Mouse (Mus musculus) forebrain, embryonic 13.5 days (tissue): Measurements from ENCODE around the gene Pcolce2. TPM values are rescaled to one million over a fixed set of nuclear protein-coding genes. Genes with fewer than 3 reads are reported as not detected.
A peak's percentile ranks its signal among the peaks of the same experiment; 100 is the strongest.
"Not testable (repeated sequence)": the region's sequence is repeated elsewhere in the genome, so short reads cannot be mapped to it uniquely, and the experiment has no call there.

Experiments used
- ATAC-seq: fragments of 200-750 bp; cut with Nextera tagmentation; 2 replicates; pipeline ENCODE4 v1.8.0; 2017
- H3K27ac ChIP-seq: fragments of 300-500 bp; sonication (generic); 2 replicates; pipeline ENCODE4 v1.5.1; 2015; ENCODE audit warnings: inconsistent platforms, mild to moderate bottlenecking, moderate library complexity
- H3K27me3 ChIP-seq: fragments of 300-500 bp; sonication (generic); 2 replicates; pipeline ENCODE4 v1.6.1; 2015; ENCODE audit warnings: mild to moderate bottlenecking, inconsistent platforms
- H3K36me3 ChIP-seq: fragments of 300-500 bp; sonication (generic); 2 replicates; pipeline ENCODE4 v1.6.1; 2015; ENCODE audit warnings: mild to moderate bottlenecking, inconsistent platforms; ENCODE audit not compliant: poor library complexity, severe bottlenecking
- H3K4me1 ChIP-seq: fragments of 300-500 bp; sonication (generic); 2 replicates; pipeline ENCODE4 v1.6.1; 2015; ENCODE audit warnings: inconsistent platforms
- H3K4me2 ChIP-seq: fragments of 300-500 bp; sonication (generic); 2 replicates; pipeline ENCODE4 v1.6.1; 2015; ENCODE audit warnings: inconsistent platforms, mild to moderate bottlenecking, moderate library complexity
- H3K4me3 ChIP-seq: fragments of 300-500 bp; sonication (generic); 2 replicates; pipeline ENCODE4 v1.5.1; 2015; ENCODE audit warnings: mild to moderate bottlenecking, inconsistent platforms
- H3K9ac ChIP-seq: fragments of 300-500 bp; sonication (generic); 2 replicates; pipeline ENCODE4 v1.6.1; 2015; ENCODE audit warnings: mild to moderate bottlenecking, inconsistent platforms
- H3K9me3 ChIP-seq: fragments of 300-500 bp; sonication (generic); replicated peaks from 2 replicates; pipeline ENCODE4 v1.6.1; 2016; ENCODE audit warnings: inconsistent platforms
- WGBS: fragments of 180-500 bp; shearing (Covaris S2); methylation state at CpG from one replicate; pipeline ENCODE4 v1.1.7; 2015; 5-methylcytosine and 5-hydroxymethylcytosine counted together
- polyA plus RNA-seq: library from polyadenylated mRNA; unstranded; fragments of >200 nt; fragmentation: Nextera tagmentation; extraction: Ambion mirVana; gene quantifications from 2 replicates; pipeline ENCODE4 v1.2.1, GENCODE M21; 2015

Pcolce2 gene
- polyA plus RNA-seq, 1 experiment from 2014 or later = 1.4 TPM

- H3K9ac ChIP-seq = no peak overlapping the region
- H3K4me2 ChIP-seq = no peak overlapping the region
- WGBS = 79% methylated on average over 14 of the region's 14 CpGs
- no peak overlapping the region for H3K27ac ChIP-seq
- no peaks in the 10 kb centered on the region for H3K36me3 ChIP-seq
- no peaks in the 10 kb centered on the region for H3K9me3 ChIP-seq
- H3K4me1 ChIP-seq = peaks cover 4% of the 10 kb centered on the region; the same call in 1 of the 2 replicates
- no peak overlapping the region for H3K4me3 ChIP-seq
- no peaks in the 10 kb centered on the region for H3K27me3 ChIP-seq
- no peak for ATAC-seq
Measured at GRCm38 (mm10) chr9:95614861-95615615, 22.4 kb upstream of the Pcolce2 start.

DNA sequence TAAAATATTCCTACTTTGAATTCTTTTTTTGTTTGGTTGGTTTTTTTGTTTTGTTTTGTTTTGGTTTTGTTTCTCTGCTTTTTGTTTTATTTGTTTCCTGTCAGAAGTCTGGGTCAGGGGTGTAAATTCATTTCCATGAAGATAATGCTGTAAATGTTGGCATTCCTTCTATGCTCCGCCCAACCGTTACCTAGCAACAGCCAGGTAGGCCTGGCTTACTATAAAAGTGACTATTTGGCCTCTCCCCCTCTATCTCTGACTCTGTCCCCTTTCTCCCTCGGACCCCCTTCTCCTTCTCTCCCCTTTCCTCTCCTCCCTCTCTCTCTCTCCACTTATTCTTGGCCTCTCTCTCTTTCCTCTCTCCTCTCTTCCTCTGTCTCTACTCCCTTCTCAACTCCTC lies 21.4 kb upstream of the Pcolce2 start:
- Histone ChIP-seq H3K9ac (no peak overlapping the region), H3K36me3 (no peaks in the 10 kb centered on the region), H3K27ac (no peak overlapping the region), H3K4me2 (no peak overlapping the region), H3K4me1 (peaks cover 4% of the 10 kb centered on the region; the same call in 1 of the 2 replicates), H3K9me3 (no peaks in the 10 kb centered on the region), H3K27me3 (no peaks in the 10 kb centered on the region), H3K4me3 (no peak overlapping the region)
- WGBS = 83% methylated on average over 3 of the region's 3 CpGs
- no peak for ATAC-seq

DNA sequence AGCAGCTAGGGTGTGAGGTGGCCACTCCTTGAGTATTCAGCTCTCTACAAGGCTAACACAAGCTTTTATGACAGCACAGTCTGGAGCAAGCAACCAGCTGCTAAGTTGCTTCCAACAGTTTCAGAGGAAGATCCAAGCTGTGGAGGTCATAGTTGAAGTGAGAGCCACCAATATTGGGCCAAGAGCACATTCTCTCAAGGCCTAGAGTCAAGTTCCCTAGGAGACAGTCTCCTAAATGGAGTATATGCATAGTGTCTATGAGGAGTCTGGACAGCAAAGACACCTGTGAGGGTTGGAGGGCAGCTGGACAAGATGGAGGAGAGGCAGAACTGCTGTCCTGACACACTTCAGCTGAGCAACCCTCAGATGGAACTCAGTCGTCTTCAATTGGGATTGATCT lies 18.8 kb upstream of the Pcolce2 start:
- no peaks in the 10 kb centered on the region for H3K36me3 ChIP-seq
- no peaks in the 10 kb centered on the region for H3K27me3 ChIP-seq
- H3K27ac ChIP-seq = no peak overlapping the region
- H3K4me1 ChIP-seq = no peaks in the 10 kb centered on the region
- 96% methylated on average over 1 of the region's 1 CpGs for WGBS
- no peak overlapping the region for H3K9ac ChIP-seq
- no peak overlapping the region for H3K4me3 ChIP-seq
- ATAC-seq = no peak
- H3K4me2 ChIP-seq = no peak overlapping the region
- H3K9me3 ChIP-seq = no peaks in the 10 kb centered on the region

GRCm38 (mm10) chr9:95624072-95624471 lies 13.3 kb upstream of the Pcolce2 start:
- 92% methylated on average over 3 of the region's 3 CpGs for WGBS
- Histone ChIP-seq H3K9me3 (0 out of 2 replicates have a peak, but pooled peaks cover 5% of the 10 kb centered on the region), H3K27me3 (no peaks in the 10 kb centered on the region), H3K4me2 (no peak overlapping the region), H3K27ac (no peak overlapping the region), H3K36me3 (no peaks in the 10 kb centered on the region), H3K4me3 (no peak overlapping the region), H3K4me1 (no peaks in the 10 kb centered on the region), H3K9ac (no peak overlapping the region)
- ATAC-seq = no peak

DNA sequence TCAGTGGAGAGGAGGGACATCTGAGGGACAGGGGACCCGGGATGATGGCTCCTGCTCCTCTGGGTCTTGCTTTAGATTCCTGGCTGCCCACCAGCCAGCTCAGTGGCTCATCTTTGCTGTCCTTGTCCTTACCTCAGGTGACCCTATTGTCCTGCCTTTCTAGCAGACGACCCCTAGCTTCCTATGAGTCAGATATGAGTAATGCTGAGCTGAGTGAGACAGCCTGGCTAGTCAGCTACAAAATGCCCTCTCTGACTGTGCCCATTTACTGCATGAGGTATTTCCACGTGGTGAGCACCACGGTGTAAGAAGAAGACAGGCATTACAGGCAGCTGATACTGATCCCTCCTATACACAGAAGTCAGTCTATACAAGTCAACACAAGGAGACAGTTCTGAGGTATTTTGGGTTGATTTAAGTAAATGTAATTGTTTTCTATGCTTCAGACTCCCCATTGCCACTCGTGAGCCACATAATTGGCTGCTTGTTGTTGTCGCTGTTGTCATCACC lies 8.9 kb upstream of the Pcolce2 start:
- H3K9me3 ChIP-seq = 0 out of 2 replicates have a peak, but pooled peaks cover 6% of the 10 kb centered on the region
- no peak overlapping the region for H3K9ac ChIP-seq
- no peak overlapping the region for H3K4me2 ChIP-seq
- 85% methylated on average over 6 of the region's 6 CpGs for WGBS
- no peak overlapping the region for H3K27ac ChIP-seq
- no peaks in the 10 kb centered on the region for H3K36me3 ChIP-seq
- no peaks in the 10 kb centered on the region for H3K4me1 ChIP-seq
- no peak for ATAC-seq
- H3K4me3 ChIP-seq = no peak overlapping the region
- H3K27me3 ChIP-seq = no peaks in the 10 kb centered on the region

DNA sequence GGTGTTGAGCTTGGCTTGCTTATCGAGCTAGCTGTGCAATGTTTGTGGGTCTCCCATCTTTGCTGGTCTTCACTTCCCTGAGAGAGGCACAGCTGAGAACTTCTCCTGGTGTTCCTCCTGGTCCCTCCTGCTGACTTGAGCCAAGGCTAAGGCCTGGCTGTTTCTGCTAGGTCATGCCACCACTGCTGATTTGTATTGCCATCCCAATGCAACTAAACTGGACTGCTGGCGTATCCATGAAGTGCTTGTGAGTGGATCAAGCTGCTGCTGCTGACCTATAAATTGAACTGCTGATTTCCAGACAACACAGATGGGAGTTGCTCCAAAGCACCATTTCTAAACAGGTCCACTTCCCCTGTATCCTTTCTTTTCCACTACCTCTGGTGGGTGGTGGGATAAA lies 7.8 kb upstream of the Pcolce2 start:
- H3K27ac ChIP-seq = not testable (repeated sequence)
- 87% methylated on average over 2 of the region's 2 CpGs for WGBS

DNA sequence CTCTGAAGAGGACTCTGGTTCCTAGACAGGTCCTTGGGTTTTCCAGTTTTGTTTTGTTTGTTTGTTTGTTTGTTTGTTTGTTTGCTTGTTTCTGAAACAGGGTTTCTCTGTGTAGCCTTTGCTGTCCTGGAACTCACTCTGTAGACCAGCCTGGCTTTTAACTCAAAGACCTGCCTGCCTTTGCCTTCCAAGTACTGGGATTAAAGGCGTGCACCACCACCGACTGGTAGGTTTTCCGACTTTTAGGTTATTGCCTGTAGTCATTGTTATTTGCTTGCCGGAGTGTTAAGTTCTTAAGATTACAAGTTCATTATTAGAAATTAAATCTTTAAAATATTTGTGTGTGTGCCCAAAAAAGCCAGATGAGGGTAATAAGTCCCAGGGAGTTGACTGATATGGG lies 1.0 kb upstream of the Pcolce2 start:
- H3K9ac ChIP-seq = no peak overlapping the region
- H3K9me3 ChIP-seq = no peaks in the 10 kb centered on the region
- peak overlapping the region; percentile 97 for H3K4me2 ChIP-seq
- peaks cover 5% of the 10 kb centered on the region for H3K27me3 ChIP-seq
- 57% methylated on average over 4 of the region's 4 CpGs for WGBS
- peaks cover 10% of the 10 kb centered on the region; the same call in 1 of the 2 replicates for H3K4me1 ChIP-seq
- H3K36me3 ChIP-seq = no peaks in the 10 kb centered on the region
- no peak overlapping the region for H3K27ac ChIP-seq
- H3K4me3 ChIP-seq = no peak overlapping the region
- ATAC-seq = no peak

More for the DNA sequence above, 7.8 kb upstream of the Pcolce2 start:
- not testable (repeated sequence) for H3K4me3 ChIP-seq, H3K36me3 ChIP-seq, ATAC-seq, H3K4me2 ChIP-seq, H3K9ac ChIP-seq, H3K27me3 ChIP-seq, H3K9me3 ChIP-seq, H3K4me1 ChIP-seq

- no peaks in the 10 kb centered on the region for H3K9me3 ChIP-seq
- H3K9ac ChIP-seq = no peak overlapping the region
- peaks cover 5% of the 10 kb centered on the region for H3K27me3 ChIP-seq
- H3K4me3 ChIP-seq = no peak overlapping the region
- WGBS = 45% methylated on average over 4 of the region's 4 CpGs
- no peaks in the 10 kb centered on the region for H3K36me3 ChIP-seq
- H3K27ac ChIP-seq = no peak overlapping the region
- peaks cover 10% of the 10 kb centered on the region; the same call in 1 of the 2 replicates for H3K4me1 ChIP-seq
- no peak for ATAC-seq
- no peak overlapping the region for H3K4me2 ChIP-seq
Measured at GRCm38 (mm10) chr9:95639919-95640318, 2.5 kb downstream of the Pcolce2 start.

- Histone ChIP-seq H3K9me3 (no peaks in the 10 kb centered on the region), H3K27ac (no peak overlapping the region), H3K4me2 (no peak overlapping the region), H3K36me3 (no peaks in the 10 kb centered on the region), H3K4me1 (no peaks in the 10 kb centered on the region), H3K27me3 (no peaks in the 10 kb centered on the region), H3K9ac (no peak overlapping the region), H3K4me3 (no peak overlapping the region)
- no peak for ATAC-seq
- WGBS = 91% methylated on average over 8 of the region's 8 CpGs
Measured at GRCm38 (mm10) chr9:95645926-95646325, 8.5 kb downstream of the Pcolce2 start.

DNA sequence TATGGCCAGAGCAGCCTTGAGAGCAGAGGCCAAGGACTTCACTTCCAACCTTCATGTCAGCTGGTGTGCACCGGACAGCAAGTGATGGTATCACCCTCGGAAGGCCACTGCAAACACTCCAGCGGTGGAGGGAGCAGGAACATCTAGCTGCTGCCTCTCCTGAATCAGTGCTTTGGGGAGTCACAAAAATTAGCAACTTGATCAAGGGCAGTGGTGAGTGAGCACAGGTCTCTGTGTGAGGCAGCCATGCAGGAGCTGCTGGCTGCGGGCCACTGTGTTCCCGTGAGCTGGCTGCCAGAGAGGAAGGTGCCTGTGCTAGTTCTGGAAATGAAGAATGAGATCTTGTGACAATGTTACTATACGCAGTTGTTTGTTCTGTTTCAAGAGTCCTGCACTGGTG lies 16.0 kb downstream of the Pcolce2 start:
- 92% methylated on average over 6 of the region's 6 CpGs for WGBS
- Histone ChIP-seq H3K27ac (no peak overlapping the region), H3K4me3 (no peak overlapping the region), H3K9me3 (no peaks in the 10 kb centered on the region), H3K27me3 (no peaks in the 10 kb centered on the region), H3K4me2 (no peak overlapping the region), H3K36me3 (no peaks in the 10 kb centered on the region), H3K9ac (no peak overlapping the region), H3K4me1 (no peaks in the 10 kb centered on the region)
- no peak for ATAC-seq

GRCm38 (mm10) chr9:95654356-95654755 lies 17.0 kb downstream of the Pcolce2 start:
- Histone ChIP-seq H3K4me3 (no peak overlapping the region), H3K4me1 (no peaks in the 10 kb centered on the region), H3K36me3 (no peaks in the 10 kb centered on the region), H3K9me3 (no peaks in the 10 kb centered on the region), H3K27ac (no peak overlapping the region), H3K9ac (no peak overlapping the region), H3K27me3 (no peaks in the 10 kb centered on the region), H3K4me2 (no peak overlapping the region)
- WGBS = 95% methylated on average over 5 of the region's 5 CpGs
- ATAC-seq = no peak

- 89% methylated on average over 2 of the region's 2 CpGs for WGBS
- no peak overlapping the region for H3K4me3 ChIP-seq
- no peak overlapping the region for H3K27ac ChIP-seq
- H3K9me3 ChIP-seq = no peaks in the 10 kb centered on the region
- H3K27me3 ChIP-seq = no peaks in the 10 kb centered on the region
- ATAC-seq = no peak
- no peaks in the 10 kb centered on the region for H3K4me1 ChIP-seq
- H3K4me2 ChIP-seq = no peak overlapping the region
- no peak overlapping the region for H3K9ac ChIP-seq
- no peaks in the 10 kb centered on the region for H3K36me3 ChIP-seq
Measured at GRCm38 (mm10) chr9:95657941-95658340, 20.5 kb downstream of the Pcolce2 start.
